Mouse (Mus musculus): Measurements from ENCODE around the gene Galnt16. TPM values are rescaled to one million over a fixed set of nuclear protein-coding genes. Genes with fewer than 3 reads are reported as not detected.

Gene Galnt16
- not detected in 2 replicates for total RNA-seq (2015)
- total RNA-seq (2017) = not detected in 2 replicates

- ATAC-seq (replicated peaks; ENCODE audit: poor library complexity) = no peak
Measured at GRCm38 (mm10) chr12:80517977-80518376, at the start of gene Galnt16. Gene Galnt16 (plus strand): TSS chr12:80518277.

- no peak for ATAC-seq (replicated peaks; ENCODE audit: poor library complexity)
Measured at GRCm38 (mm10) chr12:80470206-80470605, 47.9 kb upstream of the Galnt16 start.

- ATAC-seq (replicated peaks; ENCODE audit: poor library complexity) = no peak
Measured at GRCm38 (mm10) chr12:80471926-80472325, 46.2 kb upstream of the Galnt16 start.

- peak; percentile 73 for ATAC-seq (replicated peaks; ENCODE audit: poor library complexity)
Measured at GRCm38 (mm10) chr12:80473731-80474130, 44.3 kb upstream of the Galnt16 start.

GRCm38 (mm10) chr12:80479986-80480385 lies 38.1 kb upstream of the Galnt16 start:
- ATAC-seq (replicated peaks; ENCODE audit: poor library complexity) = no peak

- no peak for ATAC-seq (replicated peaks; ENCODE audit: poor library complexity)
Measured at GRCm38 (mm10) chr12:80483397-80483796, 34.7 kb upstream of the Galnt16 start.

- no peak for ATAC-seq (replicated peaks; ENCODE audit: poor library complexity)
Measured at GRCm38 (mm10) chr12:80493311-80493710, 24.8 kb upstream of the Galnt16 start.

- no peak for ATAC-seq (replicated peaks; ENCODE audit: poor library complexity)
Measured at GRCm38 (mm10) chr12:80495691-80496090, 22.4 kb upstream of the Galnt16 start.

- ATAC-seq (replicated peaks; ENCODE audit: poor library complexity) = no peak
Measured at GRCm38 (mm10) chr12:80498356-80498755, 19.7 kb upstream of the Galnt16 start.

GRCm38 (mm10) chr12:80500506-80500905 lies 17.6 kb upstream of the Galnt16 start:
- no peak for ATAC-seq (replicated peaks; ENCODE audit: poor library complexity)

GRCm38 (mm10) chr12:80504718-80505117 lies 13.4 kb upstream of the Galnt16 start:
- no peak for ATAC-seq (replicated peaks; ENCODE audit: poor library complexity)

GRCm38 (mm10) chr12:80507041-80507745 lies 10.9 kb upstream of the Galnt16 start:
- ATAC-seq (replicated peaks; ENCODE audit: poor library complexity) = no peak

GRCm38 (mm10) chr12:80518393-80518756 lies 298 bp downstream of the Galnt16 start:
- ATAC-seq (replicated peaks; ENCODE audit: poor library complexity) = no peak

GRCm38 (mm10) chr12:80518757-80519620 lies 912 bp downstream of the Galnt16 start:
- no peak for ATAC-seq (replicated peaks; ENCODE audit: poor library complexity)

- ATAC-seq (replicated peaks; ENCODE audit: poor library complexity) = 0 out of 2 replicates have a peak, but pooled peaks have one; percentile 17
Measured at GRCm38 (mm10) chr12:80519621-80520332, 1.7 kb downstream of the Galnt16 start.

GRCm38 (mm10) chr12:80522006-80522405 lies 3.9 kb downstream of the Galnt16 start:
- no peak for ATAC-seq (replicated peaks; ENCODE audit: poor library complexity)

- no peak for ATAC-seq (replicated peaks; ENCODE audit: poor library complexity)
Measured at GRCm38 (mm10) chr12:80524276-80524921, 6.3 kb downstream of the Galnt16 start.

GRCm38 (mm10) chr12:80525513-80525912 lies 7.4 kb downstream of the Galnt16 start:
- ATAC-seq (replicated peaks; ENCODE audit: poor library complexity) = no peak

GRCm38 (mm10) chr12:80526511-80526910 lies 8.4 kb downstream of the Galnt16 start:
- no peak for ATAC-seq (replicated peaks; ENCODE audit: poor library complexity)

- no peak for ATAC-seq (replicated peaks; ENCODE audit: poor library complexity)
Measured at GRCm38 (mm10) chr12:80527727-80528389, 9.8 kb downstream of the Galnt16 start.

Data from megakaryocyte progenitor cell, adult 5-6 weeks (primary cell).